Mouse (Mus musculus) heart, embryonic 14.5 days (tissue): ENCODE results near the gene Vdac1. TPM values are rescaled to one million over a fixed set of nuclear protein-coding genes. Genes with fewer than 3 reads are reported as not detected.
A peak's percentile ranks its signal among the peaks of the same experiment; 100 is the strongest.

ENCODE experiments used
- ATAC-seq: fragments of 200-750 bp; cut with Nextera tagmentation; 2 replicates; pipeline ENCODE4 v1.8.0; 2017; ENCODE audit warnings: low read depth, moderate TSS enrichment; ENCODE audit not compliant: insufficient number of reproducible peaks, insufficient read depth, low FRiP score
- H3K27ac ChIP-seq, 2 experiments: fragments of 200-500 bp in 1 of 2; fragments of 300-500 bp in 1 of 2; sonication (generic) in 1 of 2; replicated peaks in 1 of 2; 2 replicates each; pipeline ENCODE4 v1.5.1; 2012 to 2014; ENCODE audit warnings: low read depth in 2 of 2, low read length in 2 of 2, control low read depth in 1 of 2, mild to moderate bottlenecking in 1 of 2, mixed read lengths in 1 of 2; ENCODE audit not compliant: control insufficient read depth in 1 of 2, insufficient read depth in 1 of 2
- H3K27me3 ChIP-seq: fragments of 300-500 bp; sonication (generic); 2 replicates; pipeline ENCODE4 v1.6.1; 2014; ENCODE audit warnings: mild to moderate bottlenecking, low read length, control low read depth; ENCODE audit not compliant: control insufficient read depth, insufficient read depth
- H3K36me3 ChIP-seq: fragments of 300-500 bp; sonication (generic); 2 replicates; pipeline ENCODE4 v1.6.1; 2014; ENCODE audit warnings: mild to moderate bottlenecking, control low read depth, low read length, mixed read lengths; ENCODE audit not compliant: control insufficient read depth, insufficient read depth
- H3K4me1 ChIP-seq, 2 experiments: fragments of 200-500 bp in 1 of 2; fragments of 300-500 bp in 1 of 2; sonication (generic) in 1 of 2; 2 replicates each; pipeline ENCODE4 v1.6.1; 2012 to 2014; ENCODE audit warnings: low read length in 2 of 2, control low read depth in 1 of 2, mixed read lengths in 1 of 2; ENCODE audit not compliant: control insufficient read depth in 2 of 2, insufficient read depth in 2 of 2
- H3K4me2 ChIP-seq: fragments of 300-500 bp; sonication (generic); 2 replicates; pipeline ENCODE4 v1.6.1; 2014; ENCODE audit warnings: mild to moderate bottlenecking, low read length
- H3K4me3 ChIP-seq, 2 experiments: fragments of 200-500 bp in 1 of 2; fragments of 300-500 bp in 1 of 2; sonication (generic) in 1 of 2; 2 replicates each; pipeline ENCODE4 v1.5.1; 2012 to 2014; ENCODE audit warnings: low read length in 2 of 2, mild to moderate bottlenecking in 2 of 2, control low read depth in 1 of 2, low read depth in 1 of 2, moderate library complexity in 1 of 2; ENCODE audit not compliant: control insufficient read depth in 1 of 2, insufficient read depth in 1 of 2
- H3K9ac ChIP-seq: fragments of 300-500 bp; sonication (generic); 2 replicates; pipeline ENCODE4 v1.6.1; 2014; ENCODE audit warnings: mild to moderate bottlenecking, low read length
- H3K9me3 ChIP-seq: fragments of 300-500 bp; sonication (generic); 2 replicates; pipeline ENCODE4 v1.6.1; 2016; ENCODE audit warnings: low read length, control low read depth; ENCODE audit not compliant: control insufficient read depth
- WGBS: fragments of 180-500 bp; shearing (Covaris S2); extraction: QIAGEN DNeasy Blood & Tissue Kit; methylation state at CpG from one replicate; pipeline ENCODE4 v1.1.7; 2014; 5-methylcytosine and 5-hydroxymethylcytosine counted together
- polyA plus RNA-seq: library from polyadenylated mRNA; unstranded; fragments of >200 nt; fragmentation: Nextera tagmentation; extraction: Ambion mirVana; gene quantifications from 2 replicates; pipeline ENCODE4 v1.2.1, GENCODE M21; 2014

Vdac1 gene
- polyA plus RNA-seq, 1 experiment from 2014 or later, result 409 TPM

DNA sequence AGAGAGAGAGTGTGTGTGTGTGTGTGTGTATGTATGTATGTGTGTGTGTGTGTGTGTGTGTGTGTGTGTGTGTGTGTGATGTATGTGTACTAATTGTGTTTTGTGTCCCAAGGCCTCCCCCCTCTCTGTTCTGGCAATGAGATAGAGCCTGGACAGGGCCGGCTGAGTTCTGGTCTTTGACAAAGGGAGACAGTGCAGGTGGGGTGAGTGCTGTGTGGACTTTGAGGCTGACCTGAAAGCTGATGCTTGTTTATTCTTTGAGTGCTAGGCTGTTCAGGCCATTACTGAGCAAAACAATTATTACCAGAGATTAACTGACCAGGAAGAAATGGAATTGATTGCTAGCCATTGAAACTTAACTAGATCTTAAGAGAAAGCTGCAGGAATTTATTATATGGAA is 41.9 kb downstream of the Vdac1 start:
- no peaks in the 10 kb centered on the region for H3K27me3 ChIP-seq
- no peaks in the 10 kb centered on the region for H3K9me3 ChIP-seq
- WGBS, result 25% methylated on average over 1 of the region's 1 CpGs
- no peak overlapping the region for H3K4me3 ChIP-seq
- no peak overlapping the region for H3K27ac ChIP-seq
- no peak overlapping the region for H3K9ac ChIP-seq
- no peak overlapping the region for H3K4me2 ChIP-seq
- peaks cover 4 to 9% of the 10 kb centered on the region in 2 experiments for H3K4me1 ChIP-seq
- no peak for ATAC-seq
- peaks cover 46% of the 10 kb centered on the region for H3K36me3 ChIP-seq

DNA sequence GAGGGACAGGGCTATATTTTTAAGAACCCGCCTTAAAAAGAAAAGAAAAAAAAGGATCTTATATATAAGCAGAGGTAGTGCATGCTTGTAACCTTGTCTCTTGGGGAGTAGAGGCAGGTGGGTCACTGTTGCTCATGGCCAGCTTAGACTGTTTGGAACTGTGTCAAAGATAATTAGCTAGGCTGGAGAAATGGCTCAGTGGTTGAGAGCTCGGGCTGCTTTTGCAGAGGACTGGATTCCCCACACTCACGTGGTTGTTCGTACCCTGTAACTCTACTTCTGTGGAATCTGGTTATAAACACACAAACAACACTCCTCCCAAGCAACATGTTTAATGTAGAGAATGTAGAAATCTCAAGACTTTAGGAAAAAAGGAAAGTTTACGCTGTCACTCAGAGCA is 43.5 kb downstream of the Vdac1 start:
- Histone ChIP-seq H3K4me1 (peaks cover 12 to 20% of the 10 kb centered on the region in 2 experiments), H3K36me3 (peaks cover 55% of the 10 kb centered on the region), H3K4me3 (no peak overlapping the region), H3K27ac (no peak overlapping the region), H3K9me3 (no peaks in the 10 kb centered on the region), H3K4me2 (no peak overlapping the region), H3K27me3 (no peaks in the 10 kb centered on the region), H3K9ac (no peak overlapping the region)
- ATAC-seq, result no peak
- WGBS, result 92% methylated on average over 5 of the region's 5 CpGs

DNA sequence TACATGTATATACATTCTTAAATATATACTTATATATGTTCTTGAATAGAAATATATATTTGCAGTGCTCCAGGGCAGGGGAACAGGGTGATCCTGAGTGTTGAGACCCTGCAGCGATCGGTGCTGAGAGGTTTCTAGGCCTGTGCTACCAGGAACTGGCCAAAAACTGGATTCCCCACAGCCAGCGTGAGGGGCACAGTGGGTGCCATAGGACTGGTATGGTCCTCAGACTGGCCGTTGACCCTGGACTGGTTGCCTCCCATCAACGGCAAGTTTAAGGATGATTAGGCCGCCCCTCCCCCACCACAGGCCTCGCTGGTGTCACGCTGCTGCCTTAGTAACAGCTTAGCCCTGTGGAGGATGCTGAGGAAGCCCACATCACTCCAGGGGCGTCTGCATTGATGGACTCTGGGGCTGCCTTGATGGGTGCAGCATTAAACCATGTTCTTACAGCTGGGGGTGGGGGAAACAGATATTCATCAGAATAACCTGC is 44.6 kb downstream of the Vdac1 start:
- Histone ChIP-seq H3K4me1 (peaks cover 19 to 27% of the 10 kb centered on the region in 2 experiments), H3K27ac (no peak overlapping the region), H3K9ac (no peak overlapping the region), H3K4me3 (no peak overlapping the region), H3K27me3 (no peaks in the 10 kb centered on the region), H3K4me2 (no peak overlapping the region), H3K9me3 (no peaks in the 10 kb centered on the region), H3K36me3 (peaks cover 55% of the 10 kb centered on the region)
- 68% methylated on average over 9 of the region's 9 CpGs for WGBS
- ATAC-seq, result no peak

DNA sequence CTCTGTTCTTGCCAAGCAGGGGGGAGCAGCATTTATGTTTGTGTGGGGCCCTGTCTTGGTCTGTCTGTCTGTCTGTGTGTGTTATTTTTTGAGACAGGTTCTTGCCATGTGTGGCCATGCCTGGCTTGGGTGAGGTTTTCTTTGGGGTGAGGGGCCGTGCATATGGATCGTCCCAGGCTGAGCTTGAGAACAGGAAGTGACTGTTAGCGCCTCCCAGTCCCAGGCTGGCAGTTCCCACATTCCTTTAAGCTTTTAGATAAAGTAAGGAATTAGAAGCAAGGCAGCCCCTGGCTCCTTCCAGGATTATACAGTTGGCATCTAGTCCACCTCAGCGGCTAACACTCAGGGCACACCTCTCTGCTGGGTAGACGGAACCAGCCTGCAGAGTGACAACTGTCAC is 48.7 kb downstream of the Vdac1 start:
- H3K27me3 ChIP-seq, result no peaks in the 10 kb centered on the region
- H3K36me3 ChIP-seq, result peaks cover 40% of the 10 kb centered on the region
- no peak overlapping the region for H3K4me3 ChIP-seq
- ATAC-seq, result no peak
- peaks cover 15 to 18% of the 10 kb centered on the region in 2 experiments for H3K4me1 ChIP-seq
- H3K27ac ChIP-seq, result peak overlapping the region; percentile 70 to 72
- peak overlapping the region; percentile 35; the same call in 1 of the 2 replicates for H3K9ac ChIP-seq
- H3K4me2 ChIP-seq, result 0 out of 2 replicates have a peak overlapping the region, but pooled peaks have one; percentile 19
- H3K9me3 ChIP-seq, result 0 out of 2 replicates have a peak, but pooled peaks cover 3% of the 10 kb centered on the region
- 12% methylated on average over 5 of the region's 5 CpGs for WGBS

DNA sequence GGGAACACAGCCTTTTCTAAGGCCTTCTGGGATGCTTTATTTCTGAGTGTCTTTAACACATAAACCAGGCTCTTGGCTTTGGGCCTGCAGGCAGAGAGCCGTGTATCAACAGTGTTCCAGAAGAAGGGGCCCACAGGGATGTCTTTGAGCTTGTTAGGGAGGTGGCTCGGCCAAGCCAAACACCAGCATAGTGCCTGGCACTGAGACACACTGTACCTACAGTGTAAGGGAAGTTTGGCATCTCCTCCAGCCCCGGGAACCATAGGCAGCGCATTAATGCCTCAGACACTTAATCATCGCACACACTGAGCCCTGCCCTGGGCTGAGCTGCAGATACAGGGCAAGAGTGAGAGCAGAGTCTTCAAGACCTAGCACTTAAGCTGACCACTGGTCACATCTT is 57.7 kb downstream of the Vdac1 start:
- Histone ChIP-seq H3K27ac (peak overlapping the region in 1 of 2 experiments; percentile 50; a peak in 2 of 4 replicates), H3K27me3 (no peaks in the 10 kb centered on the region), H3K4me3 (no peak overlapping the region), H3K9me3 (no peaks in the 10 kb centered on the region), H3K4me1 (no peaks in the 10 kb centered on the region; a peak in 1 of 4 replicates), H3K9ac (no peak overlapping the region), H3K36me3 (no peaks in the 10 kb centered on the region), H3K4me2 (no peak overlapping the region)
- 67% methylated on average over 5 of the region's 5 CpGs for WGBS
- ATAC-seq, result 0 out of 2 replicates have a peak, but pooled peaks have one; percentile 35

DNA sequence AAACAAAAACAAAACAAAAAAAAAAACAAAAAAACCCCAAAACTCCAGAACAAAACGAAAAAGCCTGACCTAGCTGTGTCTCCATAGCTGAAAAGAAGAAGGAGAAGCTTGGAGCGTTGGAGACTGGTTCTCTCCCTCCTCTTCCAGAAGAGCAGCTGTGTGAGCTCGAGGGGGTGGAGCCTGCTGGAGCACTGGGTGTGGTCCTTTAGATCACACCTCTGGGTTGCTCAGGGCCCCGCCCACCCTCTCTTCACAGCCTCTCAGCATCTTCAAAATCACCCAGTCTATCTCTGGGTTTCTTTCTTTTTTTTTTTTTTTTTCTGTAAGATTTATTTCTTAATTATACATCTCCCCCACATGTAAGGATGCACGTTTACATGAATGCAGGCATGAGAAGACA is 58.6 kb downstream of the Vdac1 start:
- H3K36me3 ChIP-seq, result no peaks in the 10 kb centered on the region
- no peaks in the 10 kb centered on the region for H3K9me3 ChIP-seq
- ATAC-seq, result no peak
- H3K27me3 ChIP-seq, result no peaks in the 10 kb centered on the region
- no peak overlapping the region for H3K4me2 ChIP-seq
- no peak overlapping the region for H3K9ac ChIP-seq
- no peak overlapping the region for H3K27ac ChIP-seq
- 47% methylated on average over 5 of the region's 5 CpGs for WGBS
- no peaks in the 10 kb centered on the region; a peak in 1 of 4 replicates for H3K4me1 ChIP-seq
- H3K4me3 ChIP-seq, result no peak overlapping the region

DNA sequence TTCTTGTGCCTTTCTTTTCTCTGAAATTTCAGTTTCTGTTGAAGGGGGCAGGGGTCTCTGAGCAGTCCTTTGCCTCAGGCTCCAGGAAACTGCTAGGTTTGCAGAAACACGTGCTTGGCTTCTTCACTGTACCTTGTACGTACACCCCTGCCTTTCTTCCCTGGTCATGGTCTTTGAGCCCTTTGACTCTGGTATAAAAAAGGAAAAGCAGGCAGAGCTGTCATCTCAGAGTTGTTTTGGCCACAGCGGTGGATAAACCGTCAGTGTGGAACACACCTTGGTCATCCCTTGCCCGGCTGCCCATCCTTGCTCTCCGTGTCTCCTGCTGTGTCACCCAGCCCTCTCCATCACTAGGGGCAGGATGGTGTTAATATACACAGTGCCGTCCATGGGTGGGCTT is 59.2 kb downstream of the Vdac1 start:
- no peak for ATAC-seq
- H3K27ac ChIP-seq, result no peak overlapping the region
- H3K4me1 ChIP-seq, result no peaks in the 10 kb centered on the region; a peak in 1 of 4 replicates
- no peaks in the 10 kb centered on the region for H3K27me3 ChIP-seq
- H3K9ac ChIP-seq, result no peak overlapping the region
- no peaks in the 10 kb centered on the region for H3K36me3 ChIP-seq
- H3K4me3 ChIP-seq, result no peak overlapping the region
- WGBS, result 80% methylated on average over 7 of the region's 7 CpGs
- no peaks in the 10 kb centered on the region for H3K9me3 ChIP-seq
- H3K4me2 ChIP-seq, result no peak overlapping the region
